Mouse (Mus musculus): ENCODE measurements at regions not wholly inside any gene's neighbourhood (a gene's known extent, or its start where the extent isn't known, plus 50 kb on each side); places are given as distances from the start of the nearest gene placed in this dataset.

- Histone ChIP-seq H3K27ac (ENCODE audit: low read depth, low read length) (no peak overlapping the region), H3K4me2 (no peak overlapping the region), H3K27me3 (replicated peaks; ENCODE audit: control insufficient read depth, insufficient read depth, low read length) (no peaks in the 10 kb centered on the region), H3K9me3 (ENCODE audit: control insufficient read depth, low read length) (no peaks in the 10 kb centered on the region), H3K4me1 (replicated peaks; ENCODE audit: control insufficient read depth, insufficient read depth, low read length) (no peaks in the 10 kb centered on the region), H3K9ac (ENCODE audit: low read depth, low read length) (no peak overlapping the region), H3K4me3 (ENCODE audit: low read depth, low read length) (no peak overlapping the region), H3K36me3 (ENCODE audit: control insufficient read depth, insufficient read depth, low read length) (no peaks in the 10 kb centered on the region)
- no peak for ATAC-seq (replicated peaks; ENCODE audit: low FRiP score)
- 26% methylated on average over 1 of the region's 1 CpGs for WGBS
- DNase-seq (ENCODE audit: low spot score) = no peak
Observed at GRCm38 (mm10) chr6:147972552-147972951, 74.5 kb upstream of the Far2 start.

DNA sequence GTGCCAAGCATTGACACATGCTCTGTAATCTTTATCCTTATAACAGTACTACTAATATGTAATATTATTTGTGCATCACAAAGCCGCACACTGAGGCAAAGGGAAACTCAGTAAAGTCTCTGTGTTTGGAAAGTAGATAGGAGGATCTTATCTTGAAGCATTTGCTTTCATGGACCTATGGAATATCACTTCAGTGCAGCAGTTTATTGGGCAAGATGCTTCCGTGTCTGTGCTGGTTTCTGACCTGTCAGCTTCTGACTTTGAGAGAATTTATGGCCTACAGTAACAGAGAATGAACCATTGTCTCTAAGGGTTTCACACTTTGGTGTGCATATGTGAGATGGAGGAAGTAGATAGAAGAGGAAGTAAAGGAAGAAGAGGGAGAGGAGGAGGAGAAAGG, 74.0 kb upstream of the Far2 start:
- Histone ChIP-seq H3K4me1 (replicated peaks; ENCODE audit: control insufficient read depth, insufficient read depth, low read length) (no peaks in the 10 kb centered on the region), H3K36me3 (ENCODE audit: control insufficient read depth, insufficient read depth, low read length) (no peaks in the 10 kb centered on the region)

GRCm38 (mm10) chr6:147975917-147976316, 71.1 kb upstream of the Far2 start:
- WGBS = 78% methylated on average over 1 of the region's 1 CpGs
- Histone ChIP-seq H3K4me2 (no peak overlapping the region), H3K4me1 (replicated peaks; ENCODE audit: control insufficient read depth, insufficient read depth, low read length) (no peaks in the 10 kb centered on the region), H3K9me3 (ENCODE audit: control insufficient read depth, low read length) (no peaks in the 10 kb centered on the region), H3K27me3 (replicated peaks; ENCODE audit: control insufficient read depth, insufficient read depth, low read length) (no peaks in the 10 kb centered on the region), H3K9ac (ENCODE audit: low read depth, low read length) (no peak overlapping the region), H3K36me3 (ENCODE audit: control insufficient read depth, insufficient read depth, low read length) (no peaks in the 10 kb centered on the region), H3K4me3 (ENCODE audit: low read depth, low read length) (no peak overlapping the region), H3K27ac (ENCODE audit: low read depth, low read length) (no peak overlapping the region)
- ATAC-seq (replicated peaks; ENCODE audit: low FRiP score) (no peak), DNase-seq (ENCODE audit: low spot score) (no peak)

More for the DNA sequence above, 74.0 kb upstream of the Far2 start:
- Histone ChIP-seq H3K4me3 (ENCODE audit: low read depth, low read length) (no peak overlapping the region), H3K27me3 (replicated peaks; ENCODE audit: control insufficient read depth, insufficient read depth, low read length) (no peaks in the 10 kb centered on the region), H3K9ac (ENCODE audit: low read depth, low read length) (no peak overlapping the region), H3K9me3 (ENCODE audit: control insufficient read depth, low read length) (no peaks in the 10 kb centered on the region), H3K27ac (ENCODE audit: low read depth, low read length) (no peak overlapping the region), H3K4me2 (no peak overlapping the region)
- 57% methylated on average over 2 of the region's 2 CpGs for WGBS
- no peak for ATAC-seq (replicated peaks; ENCODE audit: low FRiP score)
- DNase-seq (ENCODE audit: low spot score) = no peak

DNA sequence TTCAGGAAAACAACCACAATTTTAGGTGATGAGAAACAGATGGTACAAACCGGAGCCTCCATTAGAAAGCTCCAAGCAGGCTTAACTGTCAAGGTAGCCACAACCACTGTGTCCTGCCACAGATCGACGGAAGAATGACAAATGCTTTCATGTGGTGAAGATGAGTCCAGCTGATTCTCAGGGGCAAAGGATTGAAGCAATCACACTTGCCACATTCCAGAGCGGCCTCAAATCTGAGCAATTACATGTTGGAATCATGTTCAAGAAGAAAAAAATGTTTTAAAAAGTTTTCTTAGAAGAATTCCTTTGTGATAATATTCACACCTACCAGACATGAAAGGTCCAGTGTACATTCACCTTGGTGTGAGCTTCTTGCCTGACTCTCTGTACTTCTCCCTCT, 57.7 kb upstream of the Far2 start:
- Histone ChIP-seq H3K36me3 (ENCODE audit: control insufficient read depth, insufficient read depth, low read length) (no peaks in the 10 kb centered on the region), H3K4me2 (no peak overlapping the region), H3K27ac (ENCODE audit: low read depth, low read length) (no peak overlapping the region), H3K4me1 (replicated peaks; ENCODE audit: control insufficient read depth, insufficient read depth, low read length) (no peaks in the 10 kb centered on the region), H3K4me3 (ENCODE audit: low read depth, low read length) (no peak overlapping the region), H3K9ac (ENCODE audit: low read depth, low read length) (no peak overlapping the region), H3K27me3 (replicated peaks; ENCODE audit: control insufficient read depth, insufficient read depth, low read length) (no peaks in the 10 kb centered on the region), H3K9me3 (ENCODE audit: control insufficient read depth, low read length) (no peaks in the 10 kb centered on the region)
- DNase-seq (ENCODE audit: low spot score) = no peak
- WGBS = 73% methylated on average over 4 of the region's 4 CpGs
- no peak for ATAC-seq (replicated peaks; ENCODE audit: low FRiP score)

Data from liver, embryonic 11.5 days (tissue).